1 mouse cellular context compared by ENCODE assay signal in genomic region chr8:11591837-11592236, GRCm38 (mm10).
TF ChIP-seq lines count a peak whose summit lies in the region.

No protein-coding gene starts in this region.

TF ChIP-seq in MEL, 35 proteins besides CTCF, POLR2A, EP300 and RAD21:
- TF ChIP-seq HCFC1 (IDR thresholded peaks at IDR 0.05; ENCODE audit: low read depth, low read length) (no peak), POLR2AphosphoS2 (IDR thresholded peaks at IDR 0.05; ENCODE audit: low read length) (no peak), MAZ (IDR thresholded peaks at IDR 0.05; ENCODE audit: low read depth, low read length) (no peak), USF2 (IDR thresholded peaks at IDR 0.05; ENCODE audit: borderline replicate concordance in 1 of 2, insufficient read depth in 1 of 2, low read depth in 1 of 2, low read length in 2 of 2) (no peak), MYB (IDR thresholded peaks at IDR 0.05; ENCODE audit: low read depth, low read length) (no peak), GATA1 (IDR thresholded peaks at IDR 0.05; ENCODE audit: low read depth, low read length) (no peak), JUND (IDR thresholded peaks at IDR 0.05; ENCODE audit: low read depth, low read length) (no peak), TBP (IDR thresholded peaks at IDR 0.05; ENCODE audit: low read depth, low read length) (no peak), MAFK (IDR thresholded peaks at IDR 0.05; ENCODE audit: borderline replicate concordance, low read depth, low read length) (no peak), ZKSCAN1 (IDR thresholded peaks at IDR 0.05; ENCODE audit: low read depth, low read length) (no peak), TCF12 (IDR thresholded peaks at IDR 0.05; ENCODE audit: low read depth, low read length) (no peak), MXI1 (IDR thresholded peaks at IDR 0.05; ENCODE audit: low read depth, low read length) (no peak), NELFE (IDR thresholded peaks at IDR 0.05; ENCODE audit: low read depth, low read length) (no peak), MYC (IDR thresholded peaks at IDR 0.05; ENCODE audit: low read depth, low read length) (no peak), ZC3H11A (IDR thresholded peaks at IDR 0.05; ENCODE audit: low read depth, low read length) (no peak), GABPA (IDR thresholded peaks at IDR 0.05; ENCODE audit: low read depth, low read length) (no peak), RCOR1 (IDR thresholded peaks at IDR 0.05; ENCODE audit: low read depth, low read length) (no peak)
